Mouse (Mus musculus) bone marrow macrophage, adult 2 months (primary cell): ENCODE results near the gene Zbtb16. TPM values are rescaled to one million over a fixed set of nuclear protein-coding genes. Genes with fewer than 3 reads are reported as not detected.

Source experiments
- H3K27ac ChIP-seq: 2 replicates; pipeline ENCODE4 v1.5.1; 2012; ENCODE audit warnings: low read depth, low read length; ENCODE audit not compliant: insufficient read depth
- H3K4me1 ChIP-seq: 2 replicates; pipeline ENCODE4 v1.6.1; 2012; ENCODE audit warnings: low read length; ENCODE audit not compliant: control insufficient read depth, insufficient read depth
- H3K4me3 ChIP-seq: 2 replicates; pipeline ENCODE4 v1.5.1; 2012; ENCODE audit warnings: mild to moderate bottlenecking, low read length, moderate library complexity; ENCODE audit not compliant: insufficient read depth
- CTCF ChIP-seq: IDR thresholded peaks from 2 replicates; pipeline ENCODE4 v1.5.1; 2012; ENCODE audit warnings: low read depth, mild to moderate bottlenecking, low read length, moderate library complexity
- POLR2A ChIP-seq: IDR thresholded peaks from 2 replicates; pipeline ENCODE4 v1.6.1; 2012; ENCODE audit warnings: mild to moderate bottlenecking, low read depth, low read length, borderline replicate concordance
- polyA plus RNA-seq: library from polyadenylated mRNA; stranded (reverse); fragments of >200 nt; gene quantifications from 2 replicates; pipeline ENCODE4 v1.2.4, GENCODE M21; 2012; ENCODE audit not compliant: missing spikeins, insufficient read depth, insufficient read length

The Zbtb16 gene
- polyA plus RNA-seq, 1 experiment, result 2.9 TPM

GRCm38 (mm10) chr9:48773130-48773529 lies 62.9 kb downstream of the Zbtb16 start:
- TF ChIP-seq POLR2A (no peak), CTCF (no peak)
- Histone ChIP-seq H3K4me1 (no peaks in the 10 kb centered on the region), H3K27ac (no peak overlapping the region), H3K4me3 (no peak overlapping the region)

GRCm38 (mm10) chr9:48771504-48771903 lies 64.5 kb downstream of the Zbtb16 start:
- Histone ChIP-seq H3K4me1 (no peaks in the 10 kb centered on the region), H3K4me3 (no peak overlapping the region), H3K27ac (no peak overlapping the region)
- TF ChIP-seq POLR2A, result no peak

- no peaks in the 10 kb centered on the region for H3K4me1 ChIP-seq
- no peak overlapping the region for H3K27ac ChIP-seq
- no peak overlapping the region for H3K4me3 ChIP-seq
- TF ChIP-seq CTCF, result no peak
Measured at GRCm38 (mm10) chr9:48768965-48769364, 67.1 kb downstream of the Zbtb16 start.

- Histone ChIP-seq H3K27ac (no peak overlapping the region), H3K4me1 (no peaks in the 10 kb centered on the region)
Measured at GRCm38 (mm10) chr9:48767666-48768432, 68.2 kb downstream of the Zbtb16 start.

GRCm38 (mm10) chr9:48765927-48766326 lies 70.1 kb downstream of the Zbtb16 start:
- no peak overlapping the region for H3K4me3 ChIP-seq
- H3K4me1 ChIP-seq, result no peaks in the 10 kb centered on the region
- TF ChIP-seq CTCF (no peak), POLR2A (no peak)

More at GRCm38 (mm10) chr9:48767666-48768432, 68.2 kb downstream of the Zbtb16 start:
- H3K4me3 ChIP-seq, result no peak overlapping the region
- no peak for TF ChIP-seq CTCF
- TF ChIP-seq POLR2A, result no peak

GRCm38 (mm10) chr9:48764311-48764710 lies 71.7 kb downstream of the Zbtb16 start:
- TF ChIP-seq CTCF, result no peak
- no peak for TF ChIP-seq POLR2A
- Histone ChIP-seq H3K4me3 (no peak overlapping the region), H3K4me1 (peaks cover 2% of the 10 kb centered on the region; the same call in 1 of the 2 replicates), H3K27ac (no peak overlapping the region)

More at GRCm38 (mm10) chr9:48765927-48766326, 70.1 kb downstream of the Zbtb16 start:
- no peak overlapping the region for H3K27ac ChIP-seq

GRCm38 (mm10) chr9:48761732-48762637 lies 74.0 kb downstream of the Zbtb16 start:
- Histone ChIP-seq H3K4me1 (peaks cover 2% of the 10 kb centered on the region; the same call in 1 of the 2 replicates), H3K4me3 (no peak overlapping the region), H3K27ac (no peak overlapping the region)
- TF ChIP-seq CTCF (no peak), POLR2A (no peak)

- Histone ChIP-seq H3K4me3 (no peak overlapping the region), H3K27ac (no peak overlapping the region), H3K4me1 (peaks cover 2% of the 10 kb centered on the region; the same call in 1 of the 2 replicates)
- TF ChIP-seq CTCF (no peak), POLR2A (no peak)
Measured at GRCm38 (mm10) chr9:48761175-48761556, 74.9 kb downstream of the Zbtb16 start.

- no peak overlapping the region for H3K4me3 ChIP-seq
- peaks cover 2% of the 10 kb centered on the region; the same call in 1 of the 2 replicates for H3K4me1 ChIP-seq
- no peak for TF ChIP-seq CTCF
- no peak for TF ChIP-seq POLR2A
- H3K27ac ChIP-seq, result no peak overlapping the region
Measured at GRCm38 (mm10) chr9:48760449-48761174, 75.4 kb downstream of the Zbtb16 start.

GRCm38 (mm10) chr9:48759098-48759497 lies 76.9 kb downstream of the Zbtb16 start:
- no peak overlapping the region for H3K4me3 ChIP-seq
- peaks cover 2% of the 10 kb centered on the region; the same call in 1 of the 2 replicates for H3K4me1 ChIP-seq
- no peak for TF ChIP-seq CTCF
- no peak for TF ChIP-seq POLR2A
- H3K27ac ChIP-seq, result no peak overlapping the region
